Mouse (Mus musculus) midbrain, embryonic 14.5 days (tissue): ENCODE measurements around the gene Lmntd2. TPM values are rescaled to one million over a fixed set of nuclear protein-coding genes. Genes with fewer than 3 reads are reported as not detected.

ENCODE experiments used
- ATAC-seq: fragments of 200-750 bp; cut with Nextera tagmentation; 2 replicates; pipeline ENCODE4 v1.8.0; 2017; ENCODE audit warnings: moderate number of reproducible peaks, moderate library complexity; ENCODE audit not compliant: low FRiP score, low TSS enrichment
- DNase-seq: peaks from one replicate; pipeline ENCODE4 v3.0.0-alpha.2; 2015
- H3K27ac ChIP-seq: fragments of 300-500 bp; sonication (generic); replicated peaks from 2 replicates; pipeline ENCODE4 v1.5.1; 2014; ENCODE audit warnings: mild to moderate bottlenecking, low read depth, low read length, moderate library complexity
- H3K27me3 ChIP-seq: fragments of 300-500 bp; sonication (generic); 2 replicates; pipeline ENCODE4 v1.6.1; 2014; ENCODE audit warnings: low read length, control low read depth, mixed read lengths; ENCODE audit not compliant: control insufficient read depth, insufficient read depth
- H3K36me3 ChIP-seq: fragments of 300-500 bp; sonication (generic); 2 replicates; pipeline ENCODE4 v1.6.1; 2014; ENCODE audit warnings: low read length, control low read depth; ENCODE audit not compliant: control insufficient read depth, insufficient read depth
- H3K4me1 ChIP-seq: fragments of 300-500 bp; sonication (generic); 2 replicates; pipeline ENCODE4 v1.6.1; 2014; ENCODE audit warnings: mild to moderate bottlenecking, antibody characterized with exemption, low read length, control low read depth; ENCODE audit not compliant: control insufficient read depth, insufficient read depth
- H3K4me2 ChIP-seq: fragments of 300-500 bp; sonication (generic); 2 replicates; pipeline ENCODE4 v1.6.1; 2014; ENCODE audit warnings: mild to moderate bottlenecking, low read length, moderate library complexity
- H3K4me3 ChIP-seq: fragments of 300-500 bp; sonication (generic); replicated peaks from 2 replicates; pipeline ENCODE4 v1.5.1; 2014; ENCODE audit warnings: low read depth, low read length
- H3K9ac ChIP-seq: fragments of 300-500 bp; sonication (generic); replicated peaks from 2 replicates; pipeline ENCODE4 v1.6.1; 2014; ENCODE audit warnings: mild to moderate bottlenecking, low read length, moderate library complexity
- H3K9me3 ChIP-seq: fragments of 300-500 bp; sonication (generic); 2 replicates; pipeline ENCODE4 v1.6.1; 2016; ENCODE audit warnings: low read length, control low read depth, mixed read lengths; ENCODE audit not compliant: control insufficient read depth
- WGBS: fragments of 180-500 bp; shearing (Covaris S2); extraction: QIAGEN DNeasy Blood & Tissue Kit; methylation state at CpG from one replicate; pipeline ENCODE4 v1.1.7; 2014; 5-methylcytosine and 5-hydroxymethylcytosine counted together
- microRNA counts: library from miRNA; unstranded; fragments of <30 nt; microRNA quantifications from one replicate; lab custom pipeline; 2016
- microRNA-seq: library from miRNA; unstranded; fragments of <30 nt; microRNA quantifications from one replicate; pipeline ENCODE4, GENCODE M21; 2016
- polyA plus RNA-seq: library from polyadenylated mRNA; unstranded; fragments of >200 nt; fragmentation: Nextera tagmentation; extraction: Ambion mirVana; gene quantifications from 2 replicates; pipeline ENCODE4 v1.2.1, GENCODE M21; 2014

The Lmntd2 gene
- polyA plus RNA-seq, 1 experiment from 2014 or later = 1.1 TPM

DNA sequence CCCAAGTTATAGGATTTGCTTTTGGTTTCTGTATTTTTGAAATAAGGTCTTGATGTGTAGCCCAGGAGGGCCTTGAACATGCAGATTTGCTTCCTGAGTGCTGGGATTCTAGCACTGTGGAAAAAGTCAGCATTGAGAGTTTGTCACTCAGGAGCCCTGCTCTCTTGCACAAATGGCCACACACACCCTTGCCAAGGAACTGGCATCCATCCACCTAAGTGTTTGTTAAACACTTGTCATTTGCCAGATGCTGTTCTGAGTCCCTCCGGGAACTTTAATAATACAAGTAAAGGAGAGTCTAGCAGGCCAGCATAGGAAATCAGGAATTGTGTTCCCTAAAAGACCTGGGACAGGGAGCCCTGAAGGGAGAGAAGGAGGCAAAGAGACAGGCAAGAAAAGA, 44.6 kb downstream of the Lmntd2 start:
- no peak overlapping the region for H3K9ac ChIP-seq
- no peak overlapping the region for H3K27ac ChIP-seq
- ATAC-seq (no peak), DNase-seq (no peak)
- H3K27me3 ChIP-seq = no peaks in the 10 kb centered on the region
- no peak overlapping the region for H3K4me3 ChIP-seq
- H3K4me1 ChIP-seq = peaks cover 20% of the 10 kb centered on the region
- H3K9me3 ChIP-seq = no peaks in the 10 kb centered on the region
- peaks cover 8% of the 10 kb centered on the region; the same call in 1 of the 2 replicates for H3K36me3 ChIP-seq
- whole genome bisulfite sequencing = 86% methylated on average over 1 of the region's 1 CpGs
- no peak overlapping the region for H3K4me2 ChIP-seq

DNA sequence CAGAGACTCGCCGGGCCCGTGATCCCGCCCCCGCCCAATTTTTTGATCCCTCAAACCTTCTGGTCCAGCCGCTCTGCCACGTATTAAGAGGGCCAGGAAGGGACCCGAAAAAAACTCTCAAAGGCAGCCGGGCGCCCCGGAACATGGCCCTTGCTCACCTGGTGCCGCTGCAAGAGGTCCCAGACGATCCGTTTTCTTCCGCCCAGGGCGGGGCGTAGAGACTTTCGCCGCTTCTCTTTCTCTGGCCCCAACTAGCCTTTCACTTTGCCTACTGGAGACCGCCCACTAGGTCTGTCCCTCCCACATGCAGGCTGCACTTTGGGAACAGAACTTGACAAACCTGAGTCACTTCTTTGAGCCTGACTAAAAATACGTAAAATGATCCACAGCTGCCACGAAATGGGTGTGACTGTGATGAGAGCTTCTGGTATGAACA, 45.3 kb downstream of the Lmntd2 start:
- 5% methylated on average over 22 of the region's 22 CpGs for WGBS
- DNase-seq (peak; percentile 20), ATAC-seq (no peak)
- Histone ChIP-seq H3K9ac (peak overlapping the region; percentile 36), H3K9me3 (no peaks in the 10 kb centered on the region), H3K27ac (no peak overlapping the region), H3K4me2 (peak overlapping the region; percentile 47), H3K4me3 (peak overlapping the region; percentile 17), H3K27me3 (no peaks in the 10 kb centered on the region), H3K36me3 (peaks cover 11% of the 10 kb centered on the region), H3K4me1 (peaks cover 20% of the 10 kb centered on the region)

DNA sequence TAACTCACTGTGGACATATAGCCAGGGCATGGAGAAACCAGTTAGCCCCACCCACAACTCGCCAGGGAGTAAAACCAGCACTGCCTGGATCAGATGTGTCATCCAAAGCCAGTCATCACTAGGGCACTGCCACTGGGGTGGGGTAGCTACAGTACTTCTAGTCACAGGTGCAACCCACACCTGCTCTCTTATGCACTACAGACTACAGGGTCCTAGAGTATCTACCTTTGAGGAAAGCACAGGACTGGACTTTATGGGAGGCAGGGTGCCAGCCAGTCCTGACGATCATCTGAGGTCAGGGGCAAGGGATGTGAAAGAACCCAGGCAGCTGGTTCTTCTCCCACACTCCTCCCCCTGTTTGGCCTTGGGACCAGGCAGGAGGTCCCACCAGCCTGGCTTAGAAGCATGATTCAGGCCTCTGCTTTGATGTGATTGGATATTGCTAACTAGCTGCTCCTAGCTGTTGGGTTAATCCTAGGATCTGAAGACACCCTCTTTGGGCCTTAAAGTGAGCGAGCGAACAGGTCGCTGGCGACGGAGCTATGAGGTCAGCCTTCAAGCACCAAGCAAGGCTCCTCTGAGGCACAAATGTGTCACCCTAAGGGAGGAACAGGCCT, 45.9 kb downstream of the Lmntd2 start:
- Histone ChIP-seq H3K36me3 (peaks cover 16% of the 10 kb centered on the region), H3K27me3 (no peaks in the 10 kb centered on the region), H3K4me2 (peak overlapping the region; percentile 47), H3K4me3 (peak overlapping the region; percentile 17), H3K9ac (peak overlapping the region; percentile 36; the same call in 1 of the 2 replicates), H3K27ac (no peak overlapping the region), H3K9me3 (no peaks in the 10 kb centered on the region), H3K4me1 (peaks cover 15% of the 10 kb centered on the region)
- ATAC-seq (no peak), DNase-seq (peak; percentile 15)
- 17% methylated on average over 7 of the region's 7 CpGs for WGBS

DNA sequence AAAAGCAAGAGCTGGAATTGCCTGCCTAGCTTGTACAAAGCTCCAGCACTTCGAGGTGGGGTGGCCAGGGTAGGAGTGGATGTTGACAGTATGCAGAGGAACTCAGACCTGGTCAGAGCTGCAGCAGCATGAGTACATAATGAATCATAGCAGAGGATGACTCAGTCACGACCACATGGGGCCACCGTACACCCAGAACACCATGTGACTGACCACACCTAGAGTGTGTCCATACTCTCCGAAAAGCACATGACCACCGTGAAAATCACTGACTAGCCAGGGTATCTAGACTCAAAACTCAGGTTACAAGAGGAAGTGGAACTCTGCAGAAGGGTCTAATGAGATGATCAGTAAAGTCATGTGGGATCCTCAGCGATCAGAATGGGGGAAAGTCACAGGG, 49.0 kb downstream of the Lmntd2 start:
- H3K9ac ChIP-seq = no peak overlapping the region
- H3K4me1 ChIP-seq = peaks cover 8% of the 10 kb centered on the region
- H3K27ac ChIP-seq = no peak overlapping the region
- no peak for ATAC-seq
- no peaks in the 10 kb centered on the region for H3K27me3 ChIP-seq
- no peak overlapping the region for H3K4me2 ChIP-seq
- peaks cover 45% of the 10 kb centered on the region for H3K36me3 ChIP-seq
- no peak for DNase-seq
- no peaks in the 10 kb centered on the region for H3K9me3 ChIP-seq
- WGBS = 90% methylated on average over 6 of the region's 6 CpGs
- H3K4me3 ChIP-seq = no peak overlapping the region

DNA sequence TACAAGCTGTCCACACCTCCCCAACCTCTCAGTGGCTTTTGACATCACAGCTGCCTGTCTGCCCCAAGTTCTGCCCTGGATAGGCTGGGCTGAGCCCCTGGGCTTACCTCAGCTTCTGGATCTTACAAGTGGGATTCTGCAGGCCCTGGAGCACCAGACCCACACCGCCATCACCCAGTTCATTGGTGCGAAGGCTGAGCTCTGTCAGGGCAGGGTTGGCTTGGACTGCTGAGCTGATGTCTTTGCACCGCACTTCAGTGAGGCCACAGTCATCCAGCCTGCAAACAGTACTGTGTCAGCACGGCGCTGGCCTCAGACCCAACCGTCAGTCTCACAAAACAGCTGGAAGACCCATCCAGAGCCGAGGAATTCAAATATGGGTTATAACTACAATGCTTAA, 49.5 kb downstream of the Lmntd2 start:
- no peak for ATAC-seq
- Histone ChIP-seq H3K36me3 (peaks cover 48% of the 10 kb centered on the region), H3K4me2 (no peak overlapping the region), H3K9me3 (no peaks in the 10 kb centered on the region), H3K27ac (no peak overlapping the region), H3K27me3 (no peaks in the 10 kb centered on the region), H3K4me1 (peaks cover 8% of the 10 kb centered on the region), H3K9ac (no peak overlapping the region), H3K4me3 (no peak overlapping the region)
- WGBS = 91% methylated on average over 7 of the region's 7 CpGs
- no peak for DNase-seq

MicroRNAs encoded within 50 kb of the gene (microRNA counts, 519-probe panel; counts per million panel counts)
- 4,680 counts per million, percentile 38 among the panel's probes with 10 or more counts for microRNA mmu-miR-210 (lab: Ali Mortazavi, UCI)

Small RNA genes within 50 kb of the gene (microRNA-seq; reads per million reads assigned to microRNA genes)
- 398 reads per million, percentile 70 among the genes with 10 or more reads in this experiment for gene Mir210

Other genes with a start within 250 kb of the Lmntd2 start
- 3.0 and 11.5 TPM in 2 replicates for gene Ifitm1, start 246.9 kb downstream of the Lmntd2 start, polyA plus RNA-seq
- 18.8 and 66.5 TPM in 2 replicates for gene Ifitm3, start 203.3 kb downstream of the Lmntd2 start, polyA plus RNA-seq
- gene Ifitm6, start 196.2 kb downstream of the Lmntd2 start, polyA plus RNA-seq = 0.34 and 0.35 TPM in 2 replicates
- gene Gm17387, start 184.9 kb downstream of the Lmntd2 start, polyA plus RNA-seq = not detected in 2 replicates
- gene B4galnt4, start 153.0 kb downstream of the Lmntd2 start, polyA plus RNA-seq = 44.1 and 56.0 TPM in 2 replicates
- gene Pkp3, start 135.9 kb downstream of the Lmntd2 start, polyA plus RNA-seq = not detected in 2 replicates
- 1.2 and 2.1 TPM in 2 replicates for gene Sigirr, start 113.5 kb downstream of the Lmntd2 start, polyA plus RNA-seq
- gene Ano9, start 96.3 kb downstream of the Lmntd2 start, polyA plus RNA-seq = 0.14 and 0.18 TPM in 2 replicates
- 69.4 and 77.6 TPM in 2 replicates for gene Ptdss2, start 91.7 kb downstream of the Lmntd2 start, polyA plus RNA-seq
- 39.3 and 39.7 TPM in 2 replicates for gene Rnh1, start 41.2 kb downstream of the Lmntd2 start, polyA plus RNA-seq
- gene Hras, start 20.1 kb downstream of the Lmntd2 start, polyA plus RNA-seq = 125 and 176 TPM in 2 replicates
- gene Lrrc56, start 19.9 kb downstream of the Lmntd2 start, polyA plus RNA-seq = 9.0 and 9.8 TPM in 2 replicates
- gene Rassf7, start 1.8 kb upstream of the Lmntd2 start, polyA plus RNA-seq = 25.9 and 27.2 TPM in 2 replicates
- 60.1 and 77.5 TPM in 2 replicates for gene Phrf1, start 14.7 kb upstream of the Lmntd2 start, polyA plus RNA-seq
- gene Irf7, start 52.4 kb upstream of the Lmntd2 start, polyA plus RNA-seq = 1.1 and 9.2 TPM in 2 replicates
- not detected in 2 replicates for gene Cdhr5, start 62.7 kb upstream of the Lmntd2 start, polyA plus RNA-seq
- 0.49 and 1.3 TPM in 2 replicates for gene Sct, start 65.1 kb upstream of the Lmntd2 start, polyA plus RNA-seq
- gene Drd4, start 77.9 kb upstream of the Lmntd2 start, polyA plus RNA-seq = 0.53 and 0.54 TPM in 2 replicates
- gene Deaf1, start 113.6 kb upstream of the Lmntd2 start, polyA plus RNA-seq = 180 and 207 TPM in 2 replicates
- gene Tmem80, start 113.7 kb upstream of the Lmntd2 start, polyA plus RNA-seq = 38.6 and 48.9 TPM in 2 replicates
- 0.19 and 0.50 TPM in 2 replicates for gene Eps8l2, start 124.8 kb upstream of the Lmntd2 start, polyA plus RNA-seq
- 312 and 318 TPM in 2 replicates for gene Taldo1, start 178.1 kb upstream of the Lmntd2 start, polyA plus RNA-seq
- gene Gatd1, start 200.1 kb upstream of the Lmntd2 start, polyA plus RNA-seq = 48.3 and 49.3 TPM in 2 replicates
- gene Cend1, start 215.4 kb upstream of the Lmntd2 start, polyA plus RNA-seq = 25.7 and 79.2 TPM in 2 replicates
- gene Slc25a22, start 223.8 kb upstream of the Lmntd2 start, polyA plus RNA-seq = 82.9 and 84.3 TPM in 2 replicates
- gene Pidd1, start 229.9 kb upstream of the Lmntd2 start, polyA plus RNA-seq = 2.3 and 3.6 TPM in 2 replicates
- gene Rplp2, start 233.3 kb upstream of the Lmntd2 start, polyA plus RNA-seq = 772 and 804 TPM in 2 replicates
- 15.8 and 15.9 TPM in 2 replicates for gene Pnpla2, start 241.1 kb upstream of the Lmntd2 start, polyA plus RNA-seq
- gene Cracr2b, start 247.0 kb upstream of the Lmntd2 start, polyA plus RNA-seq = 3.8 and 4.6 TPM in 2 replicates